Mouse (Mus musculus) layer of hippocampus, postnatal 36 days (tissue): ENCODE results near the gene Slc22a22. TPM values are rescaled to one million over a fixed set of nuclear protein-coding genes. Genes with fewer than 3 reads are reported as not detected.
"Not testable (repeated sequence)": the region's sequence is repeated elsewhere in the genome, so short reads cannot be mapped to it uniquely, and the experiment has no call there.

Experiments
- DNase-seq, 2 experiments: peaks; one replicate each; pipeline ENCODE4 v3.0.0; 2022
- total RNA-seq, 2 experiments: library from RNA; stranded (reverse); gene quantifications; 2 replicates each; pipeline ENCODE4 v1.2.3; 2021

Slc22a22 gene
- total RNA-seq, 2 experiments from 2014 or later, result not detected

DNA sequence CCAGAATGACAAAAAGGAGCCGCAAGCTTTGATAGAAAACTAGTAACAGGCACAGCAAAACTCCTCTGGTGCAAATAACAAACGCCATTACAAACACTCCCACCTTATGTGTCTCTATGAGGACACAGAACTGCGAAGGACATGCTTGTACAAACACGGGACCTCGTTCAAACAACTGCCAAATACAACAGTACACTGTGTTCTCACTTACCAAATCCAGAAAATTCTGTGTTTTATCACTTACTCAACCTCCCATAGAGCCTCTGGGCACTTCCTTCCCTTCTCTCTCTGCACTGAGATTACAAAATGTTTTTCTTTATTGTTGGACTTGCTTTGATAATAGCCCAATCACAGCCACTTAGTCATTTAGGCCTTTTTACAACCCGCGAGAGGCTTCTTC, 97.0 kb downstream of the Slc22a22 start:
- no peak for DNase-seq

- DNase-seq, result no peak
Measured at GRCm38 (mm10) chr15:57366446-57366845, 111.0 kb downstream of the Slc22a22 start.

GRCm38 (mm10) chr15:57355278-57355677, 122.1 kb downstream of the Slc22a22 start:
- DNase-seq, result no peak

GRCm38 (mm10) chr15:57340499-57340898, 136.9 kb downstream of the Slc22a22 start:
- DNase-seq, result peak; percentile 7 to 13

DNA sequence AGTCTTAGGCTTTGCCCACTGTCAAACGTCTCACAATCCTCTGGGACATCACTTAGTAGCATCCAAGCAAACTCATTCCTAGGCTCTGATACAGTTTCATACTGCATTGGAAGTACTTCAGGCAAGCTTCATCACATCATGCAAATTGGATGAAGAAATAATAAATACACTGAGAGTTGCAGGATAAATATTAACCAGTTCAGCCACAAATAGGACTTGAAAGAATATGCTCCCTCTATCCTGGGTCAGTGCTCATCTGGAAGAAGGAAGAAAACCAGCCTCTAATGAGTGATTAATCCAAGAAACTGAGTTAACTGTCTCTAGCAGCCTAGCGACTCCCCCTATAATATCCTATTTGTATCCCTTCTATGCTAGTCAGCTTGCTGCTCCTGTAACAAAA, 146.1 kb downstream of the Slc22a22 start:
- no peak for DNase-seq

GRCm38 (mm10) chr15:57318001-57318400, 159.4 kb downstream of the Slc22a22 start:
- DNase-seq, result no peak

- no peak for DNase-seq
Measured at GRCm38 (mm10) chr15:57316486-57316885, 160.9 kb downstream of the Slc22a22 start.

DNA sequence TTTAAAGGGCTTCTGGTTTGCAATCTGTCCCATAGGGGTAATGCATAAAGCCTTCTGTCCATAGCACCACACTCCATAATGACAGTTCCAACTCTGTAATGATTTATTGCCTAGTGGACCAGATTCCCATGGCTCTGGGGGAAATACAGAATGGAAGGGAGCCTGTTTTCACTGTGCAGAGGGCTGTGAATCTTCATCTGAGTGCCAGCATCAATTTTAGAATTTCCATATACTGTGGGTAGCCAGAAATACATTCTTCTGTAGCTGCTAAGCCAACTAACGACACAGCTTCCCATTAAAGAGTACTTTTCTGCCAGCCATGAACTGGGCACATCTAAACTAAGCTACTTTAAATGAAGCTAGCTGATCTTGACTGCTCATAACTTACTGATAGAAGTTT, 174.7 kb downstream of the Slc22a22 start:
- no peak for DNase-seq

DNA sequence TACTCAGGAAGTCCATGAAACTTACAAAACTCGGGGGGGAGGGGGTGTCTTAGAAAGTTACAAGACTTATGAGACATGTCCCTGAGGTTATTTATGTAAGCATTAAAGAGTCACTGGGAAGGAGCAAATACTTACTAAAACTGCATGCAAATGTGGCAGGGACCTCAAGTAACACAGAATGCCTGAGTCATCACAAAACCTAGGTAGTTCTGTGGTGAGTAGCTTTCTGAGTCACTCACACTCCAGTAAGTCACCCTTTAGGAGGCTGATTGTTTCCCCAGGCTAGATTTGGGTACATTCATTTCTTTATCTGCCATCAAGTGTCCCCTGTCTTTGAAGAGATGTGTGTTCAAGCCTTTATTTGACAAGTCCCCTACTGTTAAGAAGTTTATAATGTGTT, 198.9 kb downstream of the Slc22a22 start:
- no peak for DNase-seq

DNA sequence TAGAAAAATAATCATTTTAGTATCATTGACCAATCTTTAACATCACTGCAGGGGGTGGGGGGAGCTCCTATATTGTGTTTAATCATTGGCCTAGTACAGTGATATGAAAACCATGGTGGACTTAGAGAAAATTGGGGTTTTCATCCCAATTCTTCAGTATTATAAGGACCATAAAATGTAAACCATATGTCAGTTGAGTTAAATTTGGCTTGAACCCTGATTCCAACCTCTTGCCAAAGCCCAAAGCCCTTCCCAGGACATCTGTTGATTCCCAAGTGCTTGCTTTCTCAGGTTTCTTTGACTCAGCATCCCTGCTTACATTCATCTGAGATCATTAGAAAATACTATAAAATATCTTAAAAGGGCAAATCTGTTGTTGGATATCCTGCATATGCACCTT, 201.0 kb downstream of the Slc22a22 start:
- no peak for DNase-seq

GRCm38 (mm10) chr15:57240061-57240460, 237.4 kb downstream of the Slc22a22 start:
- not testable (repeated sequence) for DNase-seq

DNA sequence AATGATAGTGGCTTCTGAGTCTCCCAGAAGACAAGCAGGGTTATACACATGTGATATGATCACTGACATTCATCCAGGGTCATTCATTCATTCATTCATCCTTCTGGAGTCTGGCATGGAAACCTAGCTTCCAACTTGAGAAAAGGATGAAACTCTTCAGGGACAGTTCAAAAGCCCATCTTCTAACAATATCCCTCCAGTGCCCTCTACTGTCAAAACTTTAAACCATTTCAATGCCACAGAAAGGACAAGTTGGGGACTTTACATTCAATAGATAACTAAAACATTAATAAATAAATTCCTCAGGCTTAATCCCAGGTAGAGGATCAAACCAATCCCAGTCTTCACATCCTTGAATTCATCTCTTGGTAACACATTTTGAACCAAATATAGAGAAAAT, 247.0 kb downstream of the Slc22a22 start:
- no peak for DNase-seq

- DNase-seq, result no peak
Measured at GRCm38 (mm10) chr15:57205315-57205714, 272.1 kb downstream of the Slc22a22 start.

GRCm38 (mm10) chr15:57204444-57204930, 272.9 kb downstream of the Slc22a22 start:
- DNase-seq, result no peak
